Mouse (Mus musculus) midbrain, postnatal 0 days (tissue): Measurements from ENCODE around the gene Slco2b1. TPM values are rescaled to one million over a fixed set of nuclear protein-coding genes. Genes with fewer than 3 reads are reported as not detected.

Experiments used
- ATAC-seq: fragments of 200-750 bp; cut with Nextera tagmentation; 2 replicates; pipeline ENCODE4 v1.8.0; 2017; ENCODE audit warnings: moderate number of reproducible peaks, mild to moderate bottlenecking, moderate TSS enrichment, moderate library complexity; ENCODE audit not compliant: low FRiP score
- DNase-seq: peaks from one replicate; pipeline ENCODE4 v3.0.0-alpha.2; 2015; ENCODE audit warnings: low spot score
- H3K27ac ChIP-seq: fragments of 300-500 bp; sonication (generic); 2 replicates; pipeline ENCODE4 v1.5.1; 2014; ENCODE audit warnings: low read depth, mild to moderate bottlenecking, low read length, mixed read lengths
- H3K27me3 ChIP-seq: fragments of 300-500 bp; sonication (generic); 2 replicates; pipeline ENCODE4 v1.6.1; 2014; ENCODE audit warnings: low read length, control low read depth, mixed read lengths; ENCODE audit not compliant: insufficient read depth
- H3K36me3 ChIP-seq: fragments of 300-500 bp; sonication (generic); 2 replicates; pipeline ENCODE4 v1.6.1; 2014; ENCODE audit warnings: low read length, control low read depth, mixed read lengths; ENCODE audit not compliant: insufficient read depth
- H3K4me1 ChIP-seq: fragments of 300-500 bp; sonication (generic); 2 replicates; pipeline ENCODE4 v1.6.1; 2014; ENCODE audit warnings: mild to moderate bottlenecking, control low read depth, antibody characterized with exemption, low read length, mixed read lengths; ENCODE audit not compliant: insufficient read depth
- H3K4me2 ChIP-seq: fragments of 300-500 bp; sonication (generic); 2 replicates; pipeline ENCODE4 v1.6.1; 2014; ENCODE audit warnings: low read depth, mild to moderate bottlenecking, low read length, mixed read lengths; ENCODE audit not compliant: poor library complexity, severe bottlenecking
- H3K4me3 ChIP-seq: fragments of 300-500 bp; sonication (generic); 2 replicates; pipeline ENCODE4 v1.5.1; 2014; ENCODE audit warnings: low read depth, mild to moderate bottlenecking, low read length, moderate library complexity
- H3K9ac ChIP-seq: fragments of 300-500 bp; sonication (generic); replicated peaks from 2 replicates; pipeline ENCODE4 v1.6.1; 2014; ENCODE audit warnings: mild to moderate bottlenecking, low read length, moderate library complexity, mixed read lengths; ENCODE audit not compliant: poor library complexity, severe bottlenecking
- H3K9me3 ChIP-seq: fragments of 300-500 bp; sonication (generic); 2 replicates; pipeline ENCODE4 v1.6.1; 2016; ENCODE audit warnings: low read length, control low read depth
- CTCF ChIP-seq: IDR thresholded peaks from 2 replicates; pipeline ENCODE4 v1.5.1; 2016; ENCODE audit warnings: antibody characterized with exemption, mild to moderate bottlenecking
- WGBS: fragments of 180-500 bp; shearing (Covaris S2); extraction: QIAGEN DNeasy Blood & Tissue Kit; methylation state at CpG from one replicate; pipeline ENCODE4 v1.1.7; 2014; 5-methylcytosine and 5-hydroxymethylcytosine counted together
- polyA plus RNA-seq: library from polyadenylated mRNA; unstranded; fragments of >200 nt; fragmentation: Nextera tagmentation; extraction: Ambion mirVana; gene quantifications from 2 replicates; pipeline ENCODE4 v1.2.1, GENCODE M21; 2015
- total RNA-seq: library from RNA; depleted of rRNA; stranded (reverse); fragments of >200 nt; gene quantifications from 2 replicates; pipeline ENCODE4 v1.2.3, GENCODE M21; 2014

Gene Slco2b1
- total and polyA plus RNA-seq, 2 experiments from 2014 or later: 6.5 to 13.9 TPM

DNA sequence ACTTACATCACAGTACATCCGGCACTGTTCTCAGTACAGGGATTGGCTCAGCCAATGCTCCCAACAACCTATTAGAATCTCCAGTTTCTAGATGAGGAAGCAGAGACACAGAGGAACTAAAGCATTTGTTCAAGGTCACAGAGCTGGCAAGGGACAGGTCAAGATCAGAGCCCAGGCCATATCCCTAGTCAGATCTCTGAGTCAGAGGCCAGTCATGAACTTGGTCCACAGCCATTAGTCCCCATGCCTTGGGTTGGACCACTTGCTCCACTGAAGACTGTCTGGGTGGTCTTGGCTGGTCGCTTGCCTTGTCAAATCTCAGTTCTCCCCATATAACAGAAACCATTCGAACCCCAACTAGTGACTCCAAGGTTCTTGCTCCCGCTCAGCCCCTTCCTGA lies 1.3 kb upstream of the Slco2b1 start:
- no peak overlapping the region for H3K4me3 ChIP-seq
- H3K9me3 ChIP-seq: no peaks in the 10 kb centered on the region
- no peak overlapping the region for H3K27ac ChIP-seq
- no peak for TF ChIP-seq CTCF
- 92% methylated on average over 4 of the region's 4 CpGs for WGBS
- H3K36me3 ChIP-seq: no peaks in the 10 kb centered on the region
- H3K4me1 ChIP-seq: no peaks in the 10 kb centered on the region
- DNase-seq: no peak
- H3K4me2 ChIP-seq: no peak overlapping the region
- no peaks in the 10 kb centered on the region for H3K27me3 ChIP-seq
- no peak overlapping the region for H3K9ac ChIP-seq
- no peak for ATAC-seq

DNA sequence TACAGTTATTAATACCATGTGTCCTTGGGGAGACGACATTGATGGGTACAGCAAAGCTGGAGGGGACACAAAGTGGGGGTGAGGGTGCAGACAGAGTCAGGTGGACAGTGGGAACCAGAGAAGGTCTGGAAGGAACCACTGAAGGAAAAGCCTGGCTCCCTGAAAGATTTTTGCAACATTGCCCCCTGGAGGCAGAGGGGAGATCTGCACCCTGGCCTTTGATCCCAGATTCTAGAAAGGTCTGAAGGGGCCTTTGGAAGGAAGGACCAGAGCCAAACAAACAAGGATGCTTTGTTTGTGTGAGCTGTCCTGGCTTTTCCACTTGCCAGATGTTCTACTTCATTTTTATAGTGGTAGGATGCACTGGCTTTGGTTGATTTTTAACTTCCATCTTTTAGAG lies 664 bp downstream of the Slco2b1 start:
- TF ChIP-seq CTCF: peak; percentile 80
- ATAC-seq (no peak), DNase-seq (peak; percentile 44)
- Histone ChIP-seq H3K27me3 (no peaks in the 10 kb centered on the region), H3K4me3 (no peak overlapping the region), H3K4me1 (no peaks in the 10 kb centered on the region), H3K27ac (no peak overlapping the region), H3K9me3 (no peaks in the 10 kb centered on the region), H3K36me3 (no peaks in the 10 kb centered on the region), H3K9ac (no peak overlapping the region), H3K4me2 (no peak overlapping the region)
- WGBS: 40% methylated on average over 1 of the region's 1 CpGs

DNA sequence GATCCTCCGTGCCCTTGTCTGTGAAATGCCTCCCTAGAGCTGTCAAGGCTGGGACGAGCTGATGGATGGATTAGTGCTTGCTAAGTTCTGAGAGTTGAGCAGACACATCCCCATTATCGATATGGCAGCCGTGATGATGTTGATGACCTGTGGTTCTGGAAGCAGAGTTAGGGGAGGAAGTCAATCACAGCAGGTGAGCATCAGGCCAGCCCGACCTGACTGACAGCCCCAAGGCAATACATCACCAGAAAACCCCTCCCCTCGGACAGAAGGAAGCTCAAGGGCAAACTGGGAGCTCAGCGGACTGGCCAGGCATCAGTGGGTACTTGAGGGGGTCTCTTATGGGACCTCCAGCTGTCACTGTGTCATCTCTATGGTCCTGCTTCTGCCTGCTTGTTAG lies 1.1 kb downstream of the Slco2b1 start:
- Histone ChIP-seq H3K9ac (no peak overlapping the region), H3K36me3 (no peaks in the 10 kb centered on the region), H3K4me1 (no peaks in the 10 kb centered on the region), H3K27me3 (no peaks in the 10 kb centered on the region), H3K9me3 (no peaks in the 10 kb centered on the region), H3K4me3 (no peak overlapping the region), H3K27ac (no peak overlapping the region), H3K4me2 (no peak overlapping the region)
- TF ChIP-seq CTCF: no peak
- 79% methylated on average over 7 of the region's 7 CpGs for WGBS
- ATAC-seq (no peak), DNase-seq (no peak)

DNA sequence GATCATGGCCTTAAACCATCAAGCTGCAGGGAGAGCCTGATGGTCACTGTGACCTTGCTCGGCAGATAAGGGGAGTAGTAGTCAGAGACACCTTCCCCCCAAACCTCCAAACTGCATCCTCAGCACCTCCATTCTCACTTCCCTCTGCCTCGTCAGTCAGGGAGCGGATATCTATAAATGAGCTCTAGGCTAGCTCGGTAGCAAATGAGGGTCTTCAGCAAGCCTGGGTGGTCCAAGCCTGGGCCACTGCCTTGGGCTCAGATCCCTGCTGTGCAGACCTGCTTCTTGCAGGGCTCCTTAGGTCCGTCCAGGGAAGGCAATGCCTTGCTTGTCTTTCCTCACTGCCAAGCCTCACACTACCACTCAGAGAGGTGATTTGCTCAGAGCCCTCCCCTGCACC lies 2.4 kb downstream of the Slco2b1 start:
- H3K9ac ChIP-seq: no peak overlapping the region
- no peak overlapping the region for H3K27ac ChIP-seq
- H3K4me2 ChIP-seq: no peak overlapping the region
- no peaks in the 10 kb centered on the region for H3K36me3 ChIP-seq
- DNase-seq (no peak), ATAC-seq (no peak)
- 75% methylated on average over 5 of the region's 5 CpGs for WGBS
- no peak overlapping the region for H3K4me3 ChIP-seq
- no peaks in the 10 kb centered on the region for H3K4me1 ChIP-seq
- H3K27me3 ChIP-seq: no peaks in the 10 kb centered on the region
- no peak for TF ChIP-seq CTCF
- no peaks in the 10 kb centered on the region for H3K9me3 ChIP-seq

DNA sequence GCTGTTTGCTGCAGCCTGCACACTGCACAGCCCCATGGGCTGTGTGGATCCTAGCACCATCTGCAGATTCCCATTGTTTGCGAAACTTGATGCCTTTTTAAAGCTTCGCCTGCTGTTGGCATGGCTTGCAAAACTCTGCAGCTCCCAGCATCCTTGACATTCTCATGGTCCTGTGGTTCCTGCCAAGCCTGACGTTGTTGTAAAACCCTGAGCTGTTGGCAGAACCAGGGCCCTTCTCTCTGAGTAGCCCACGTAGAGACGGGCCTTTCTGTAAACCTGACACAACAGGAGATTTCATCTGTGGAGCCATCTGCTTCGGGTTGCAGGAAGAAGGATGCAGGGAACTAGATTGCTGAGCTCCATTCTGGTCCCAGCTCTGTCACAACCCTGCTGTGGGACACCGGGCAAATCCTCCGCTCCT lies 2.8 kb downstream of the Slco2b1 start:
- no peaks in the 10 kb centered on the region for H3K36me3 ChIP-seq
- no peak overlapping the region for H3K27ac ChIP-seq
- no peaks in the 10 kb centered on the region for H3K27me3 ChIP-seq
- 66% methylated on average over 8 of the region's 8 CpGs for whole genome bisulfite sequencing
- DNase-seq (peak; percentile 47), ATAC-seq (no peak)
- H3K9me3 ChIP-seq: no peaks in the 10 kb centered on the region
- TF ChIP-seq CTCF: no peak
- H3K4me1 ChIP-seq: no peaks in the 10 kb centered on the region
- no peak overlapping the region for H3K9ac ChIP-seq
- no peak overlapping the region for H3K4me3 ChIP-seq
- no peak overlapping the region for H3K4me2 ChIP-seq

DNA sequence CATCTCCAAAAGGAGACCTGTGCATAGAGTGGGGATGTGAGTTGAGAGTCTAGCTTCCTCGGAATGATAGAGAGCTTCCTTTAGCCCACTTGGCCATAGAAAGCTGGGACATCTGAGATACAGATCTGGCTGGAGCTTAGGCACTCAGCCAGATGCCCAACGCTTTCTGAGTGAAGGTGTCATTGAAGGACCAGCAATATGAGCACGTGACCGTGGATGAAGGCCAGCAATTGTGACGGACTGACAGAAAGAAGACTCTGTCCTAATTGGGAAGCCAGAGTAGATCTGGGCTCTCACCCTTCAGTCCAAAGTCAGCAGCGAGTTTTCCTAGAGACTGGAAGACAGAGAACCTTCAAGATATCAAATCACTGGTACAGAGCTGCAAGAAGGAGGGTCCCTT lies 3.5 kb downstream of the Slco2b1 start:
- TF ChIP-seq CTCF: no peak
- ATAC-seq: no peak
- H3K4me3 ChIP-seq: no peak overlapping the region

More for the DNA sequence above, 3.5 kb downstream of the Slco2b1 start:
- no peak overlapping the region for H3K9ac ChIP-seq
- H3K27ac ChIP-seq: no peak overlapping the region
- no peaks in the 10 kb centered on the region for H3K4me1 ChIP-seq
- no peaks in the 10 kb centered on the region for H3K27me3 ChIP-seq
- H3K9me3 ChIP-seq: no peaks in the 10 kb centered on the region
- 89% methylated on average over 6 of the region's 6 CpGs for WGBS
- H3K4me2 ChIP-seq: no peak overlapping the region
- no peaks in the 10 kb centered on the region for H3K36me3 ChIP-seq
- DNase-seq: no peak
